Mouse (Mus musculus) lung, postnatal 0 days (tissue): ENCODE results near the gene Myo5c. TPM values are rescaled to one million over a fixed set of nuclear protein-coding genes. Genes with fewer than 3 reads are reported as not detected.

ENCODE experiments used
- ATAC-seq: fragments of 200-750 bp; cut with Nextera tagmentation; 2 replicates; pipeline ENCODE4 v1.8.0; 2017; ENCODE audit warnings: moderate library complexity
- DNase-seq: peaks from one replicate; pipeline ENCODE4 v3.0.0-alpha.2; 2016; ENCODE audit warnings: low spot score
- H3K27ac ChIP-seq: fragments of 300-500 bp; sonication (generic); 2 replicates; pipeline ENCODE4 v1.5.1; 2014; ENCODE audit warnings: antibody characterized with exemption, mild to moderate bottlenecking, low read length, mixed read lengths
- H3K27me3 ChIP-seq: fragments of 300-500 bp; sonication (generic); replicated peaks from 2 replicates; pipeline ENCODE4 v1.6.1; 2014; ENCODE audit warnings: low read length, mixed read lengths; ENCODE audit not compliant: insufficient read depth
- H3K36me3 ChIP-seq: fragments of 300-500 bp; sonication (generic); 2 replicates; pipeline ENCODE4 v1.6.1; 2014; ENCODE audit warnings: low read length, mixed read lengths; ENCODE audit not compliant: insufficient read depth
- H3K4me1 ChIP-seq: fragments of 300-500 bp; sonication (generic); 2 replicates; pipeline ENCODE4 v1.6.1; 2014; ENCODE audit warnings: antibody characterized with exemption, low read depth, low read length, mixed read lengths; ENCODE audit not compliant: insufficient read depth
- H3K4me2 ChIP-seq: fragments of 300-500 bp; sonication (generic); replicated peaks from 2 replicates; pipeline ENCODE4 v1.6.1; 2014; ENCODE audit warnings: low read depth, mild to moderate bottlenecking, low read length, moderate library complexity, mixed read lengths
- H3K4me3 ChIP-seq: fragments of 300-500 bp; sonication (generic); 2 replicates; pipeline ENCODE4 v1.5.1; 2014; ENCODE audit warnings: low read depth, low read length
- H3K9ac ChIP-seq: fragments of 300-500 bp; sonication (generic); replicated peaks from 2 replicates; pipeline ENCODE4 v1.6.1; 2014; ENCODE audit warnings: low read depth, mild to moderate bottlenecking
- H3K9me3 ChIP-seq: fragments of 300-500 bp; sonication (generic); 2 replicates; pipeline ENCODE4 v1.6.1; 2016; ENCODE audit warnings: low read length, mixed read lengths
- CTCF ChIP-seq: IDR thresholded peaks from 2 replicates; pipeline ENCODE4 v1.5.1; 2016; ENCODE audit warnings: antibody characterized with exemption, mild to moderate bottlenecking
- EP300 ChIP-seq: IDR thresholded peaks from 2 replicates; pipeline ENCODE4 v1.6.1; 2016; ENCODE audit warnings: antibody characterized with exemption, mild to moderate bottlenecking, control low read depth
- WGBS: fragments of 180-500 bp; shearing (Covaris S2); extraction: QIAGEN DNeasy Blood & Tissue Kit; methylation state at CpG from one replicate; pipeline ENCODE4 v1.1.7; 2014; 5-methylcytosine and 5-hydroxymethylcytosine counted together
- polyA plus RNA-seq: library from polyadenylated mRNA; unstranded; fragments of >200 nt; fragmentation: Nextera tagmentation; extraction: Ambion mirVana; gene quantifications from 2 replicates; pipeline ENCODE4 v1.2.1, GENCODE M21; 2015

The Myo5c gene
- polyA plus RNA-seq, 1 experiment from 2014 or later, result 35.0 TPM

GRCm38 (mm10) chr9:75243052-75243451, 11.2 kb downstream of the Myo5c start:
- Histone ChIP-seq H3K9me3 (no peaks in the 10 kb centered on the region), H3K27ac (peak overlapping the region; percentile 11; the same call in 1 of the 2 replicates), H3K4me2 (no peak overlapping the region), H3K27me3 (no peaks in the 10 kb centered on the region), H3K9ac (no peak overlapping the region), H3K4me3 (no peak overlapping the region), H3K36me3 (no peaks in the 10 kb centered on the region), H3K4me1 (no peaks in the 10 kb centered on the region; the same call in none of the 2 replicates)
- 52% methylated on average over 6 of the region's 6 CpGs for WGBS
- DNase-seq (no peak), ATAC-seq (no peak)
- TF ChIP-seq CTCF (no peak), EP300 (no peak)

DNA sequence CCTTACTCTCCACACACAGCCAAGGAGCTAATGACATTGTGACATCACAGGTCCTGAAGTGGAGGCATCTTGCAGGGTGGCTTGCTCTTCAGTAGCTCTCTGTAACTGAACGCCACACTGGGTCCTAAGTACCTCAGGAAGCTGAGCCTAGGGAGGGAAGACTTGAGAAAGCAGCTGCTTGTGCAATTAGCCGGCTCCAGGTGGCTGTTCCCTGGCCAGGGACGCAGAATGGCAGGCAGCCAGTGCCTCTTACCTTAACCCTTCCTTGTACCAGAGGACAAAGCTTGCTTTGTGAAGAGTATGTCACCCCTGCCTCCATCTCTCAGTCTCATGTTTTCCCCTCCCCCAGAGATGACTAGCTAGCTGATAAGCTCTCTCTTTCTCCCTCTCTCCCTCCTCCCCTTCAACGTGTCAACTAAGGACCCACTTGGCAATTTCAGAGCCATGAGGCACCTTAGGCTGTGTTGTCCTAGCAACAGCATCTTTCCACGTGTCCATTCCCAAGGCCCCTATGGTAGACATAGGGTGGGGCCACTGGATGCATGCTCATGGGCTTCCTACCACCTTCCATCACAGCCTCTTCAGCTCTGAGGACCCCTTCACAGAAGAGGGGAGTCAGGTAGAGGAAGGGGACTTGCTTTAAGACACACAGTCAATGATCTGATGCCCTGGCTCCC, 12.0 kb downstream of the Myo5c start:
- H3K9me3 ChIP-seq, result no peaks in the 10 kb centered on the region
- H3K27ac ChIP-seq, result no peak overlapping the region
- H3K27me3 ChIP-seq, result no peaks in the 10 kb centered on the region
- no peak overlapping the region for H3K4me3 ChIP-seq
- DNase-seq (peak; percentile 89), ATAC-seq (peak; percentile 92)
- no peak overlapping the region for H3K4me2 ChIP-seq
- no peak for TF ChIP-seq EP300
- TF ChIP-seq CTCF, result no peak
- H3K9ac ChIP-seq, result no peak overlapping the region
- H3K4me1 ChIP-seq, result no peaks in the 10 kb centered on the region; the same call in none of the 2 replicates
- 13% methylated on average over 5 of the region's 5 CpGs for WGBS
- no peaks in the 10 kb centered on the region for H3K36me3 ChIP-seq

GRCm38 (mm10) chr9:75244527-75244926, 12.7 kb downstream of the Myo5c start:
- no peaks in the 10 kb centered on the region for H3K9me3 ChIP-seq
- H3K27me3 ChIP-seq, result no peaks in the 10 kb centered on the region
- no peaks in the 10 kb centered on the region; the same call in none of the 2 replicates for H3K4me1 ChIP-seq
- WGBS, result 59% methylated on average over 4 of the region's 4 CpGs
- H3K9ac ChIP-seq, result no peak overlapping the region
- H3K27ac ChIP-seq, result no peak overlapping the region
- no peak overlapping the region for H3K4me3 ChIP-seq
- no peak for DNase-seq
- no peak for ATAC-seq
- TF ChIP-seq CTCF, result peak; percentile 59
- no peak for TF ChIP-seq EP300
- no peaks in the 10 kb centered on the region for H3K36me3 ChIP-seq
- no peak overlapping the region for H3K4me2 ChIP-seq

- no peaks in the 10 kb centered on the region for H3K9me3 ChIP-seq
- H3K9ac ChIP-seq, result no peak overlapping the region
- 87% methylated on average over 13 of the region's 13 CpGs for WGBS
- H3K36me3 ChIP-seq, result no peaks in the 10 kb centered on the region
- no peaks in the 10 kb centered on the region; the same call in none of the 2 replicates for H3K4me1 ChIP-seq
- no peak overlapping the region for H3K27ac ChIP-seq
- DNase-seq (no peak), ATAC-seq (no peak)
- TF ChIP-seq CTCF (no peak), EP300 (no peak)
- no peaks in the 10 kb centered on the region for H3K27me3 ChIP-seq
- no peak overlapping the region for H3K4me3 ChIP-seq
- no peak overlapping the region for H3K4me2 ChIP-seq
These were observed 14.5 kb downstream of the Myo5c start for GRCm38 (mm10) chr9:75246080-75246930.

- Histone ChIP-seq H3K9me3 (no peaks in the 10 kb centered on the region), H3K4me2 (no peak overlapping the region), H3K27ac (no peak overlapping the region), H3K4me1 (no peaks in the 10 kb centered on the region; the same call in none of the 2 replicates), H3K27me3 (no peaks in the 10 kb centered on the region), H3K36me3 (no peaks in the 10 kb centered on the region), H3K9ac (no peak overlapping the region), H3K4me3 (no peak overlapping the region)
- DNase-seq (no peak), ATAC-seq (no peak)
- 83% methylated on average over 6 of the region's 6 CpGs for WGBS
- TF ChIP-seq CTCF (no peak), EP300 (no peak)
These were observed 16.1 kb downstream of the Myo5c start for GRCm38 (mm10) chr9:75247870-75248269.

DNA sequence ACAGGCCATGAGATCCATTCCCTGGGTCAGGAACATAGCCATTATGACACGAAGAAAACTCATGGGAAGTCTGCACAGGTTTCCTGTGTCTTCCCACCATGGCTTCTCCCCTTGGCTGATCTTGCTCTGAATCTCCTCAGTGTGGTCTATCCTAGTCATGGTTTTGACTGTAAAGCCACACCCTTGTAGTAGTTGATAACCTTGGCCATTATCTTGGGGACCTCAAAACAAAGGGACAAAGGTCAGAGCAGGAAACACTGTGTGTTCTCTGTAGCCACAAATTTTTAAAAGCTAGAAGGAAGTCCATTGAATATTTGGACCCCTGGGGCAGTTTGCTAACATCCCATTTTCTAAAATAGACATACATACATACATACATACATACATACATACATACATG, 16.5 kb downstream of the Myo5c start:
- DNase-seq (no peak), ATAC-seq (no peak)
- H3K9ac ChIP-seq, result no peak overlapping the region
- no peaks in the 10 kb centered on the region for H3K9me3 ChIP-seq
- no peak overlapping the region for H3K27ac ChIP-seq
- no peaks in the 10 kb centered on the region for H3K27me3 ChIP-seq
- H3K36me3 ChIP-seq, result no peaks in the 10 kb centered on the region
- TF ChIP-seq EP300, result no peak
- TF ChIP-seq CTCF, result no peak
- 69% methylated on average over 1 of the region's 1 CpGs for WGBS
- no peak overlapping the region for H3K4me3 ChIP-seq
- H3K4me2 ChIP-seq, result no peak overlapping the region
- no peaks in the 10 kb centered on the region; the same call in 1 of the 2 replicates for H3K4me1 ChIP-seq
